12 mouse cellular contexts compared by ENCODE assay signal in the genomic region with DNA sequence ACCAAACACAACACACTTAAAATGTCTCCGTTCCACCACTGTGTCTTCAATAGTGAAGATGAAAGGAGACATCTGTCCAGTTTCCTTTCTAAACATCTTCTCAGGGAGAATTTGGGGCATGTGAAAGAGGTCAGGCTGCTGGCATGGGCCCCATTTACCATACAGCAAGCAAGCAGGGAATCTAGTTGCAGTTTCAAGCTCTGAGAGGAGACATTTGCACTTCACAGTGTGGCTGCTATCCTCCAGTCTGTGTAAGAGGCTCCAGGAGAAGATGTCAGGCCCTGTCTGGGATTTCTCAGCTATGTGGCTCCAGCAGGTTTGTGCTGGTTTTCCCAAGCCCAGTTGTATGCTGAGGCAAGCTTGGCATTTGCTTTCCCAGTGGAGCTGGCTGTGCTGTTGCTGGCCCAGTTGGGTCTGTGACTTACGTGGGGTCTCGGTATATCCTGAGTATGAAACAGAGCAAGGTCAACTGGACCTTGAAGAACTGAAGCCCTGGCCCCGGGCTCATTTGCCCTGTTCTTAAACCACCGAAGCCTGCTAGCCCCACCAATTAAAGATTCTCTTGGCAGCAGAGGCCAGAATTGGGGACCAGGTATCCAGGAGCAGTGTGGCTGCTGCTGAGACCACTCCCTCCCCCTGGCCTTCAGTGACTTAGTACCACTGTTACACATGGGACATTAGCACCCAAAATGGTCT. TPM values are rescaled to one million over a fixed set of nuclear protein-coding genes. Genes with fewer than 3 reads are reported as not detected.
DNase-seq lines count a peak whose midpoint lies in the region; ATAC-seq lines count a peak whose summit lies in the region.
"Had no signal": no experiment of that assay in that cellular context is flagged by ENCODE, and none has a peak within 500 bp of the region (broad histone marks: within the 10 kb centered on the region; RNA-seq: fewer than 3 reads in every experiment).

No protein-coding gene starts in this region.

- H3K9ac ChIP-seq in heart, embryonic 12.5 days = peak overlapping the region; percentile 35
- no peak overlapping the region for H3K9ac ChIP-seq in midbrain, embryonic 13.5 days (replicated peaks)
- H3K9ac ChIP-seq: embryonic facial prominence, embryonic 13.5 days; hindbrain, embryonic 13.5 days; liver, embryonic 14.5 days had no signal

- no peak for DNase-seq in heart, adult 9 months (ENCODE audit: low spot score in 2 of 2)
- DNase-seq in embryonic facial prominence, embryonic 10.5 days (ENCODE audit: low spot score) = no peak
- DNase-seq in kidney, postnatal 10 days = peak; percentile 71
- peak; percentile 42 for DNase-seq in retina, embryonic 14.5 days (ENCODE audit: low spot score)
- DNase-seq in embryo, embryonic 9.5 days (ENCODE audit: extremely low spot score) = no peak
- no peak for DNase-seq in ovary, adult 18-20 months (ENCODE audit: low spot score)

- 44% methylated on average over 5 of the region's 5 CpGs for WGBS in heart, embryonic 12.5 days
- 61% methylated on average over 5 of the region's 5 CpGs for WGBS in embryonic facial prominence, embryonic 10.5 days
- 77% methylated on average over 5 of the region's 5 CpGs for WGBS in midbrain, embryonic 13.5 days

- ATAC-seq in heart, embryonic 12.5 days (ENCODE audit: insufficient number of reproducible peaks, low FRiP score) = no peak
- no peak for ATAC-seq in midbrain, embryonic 13.5 days

- H3K4me1 ChIP-seq in heart, embryonic 12.5 days (replicated peaks) = peaks cover 67% of the 10 kb centered on the region
- peaks cover 66% of the 10 kb centered on the region for H3K4me1 ChIP-seq in embryonic facial prominence, embryonic 10.5 days
- H3K4me1 ChIP-seq in midbrain, embryonic 13.5 days (replicated peaks) = peaks cover 34% of the 10 kb centered on the region

- H3K36me3 ChIP-seq in heart, embryonic 12.5 days = peaks cover 18% of the 10 kb centered on the region
- H3K36me3 ChIP-seq in embryonic facial prominence, embryonic 10.5 days (replicated peaks) = peaks cover 12% of the 10 kb centered on the region
- H3K36me3 ChIP-seq in midbrain, embryonic 13.5 days = peaks cover 4% of the 10 kb centered on the region; the same call in 1 of the 2 replicates
- H3K36me3 ChIP-seq: hindbrain, embryonic 13.5 days had no signal

- no peak overlapping the region for H3K4me2 ChIP-seq in heart, embryonic 12.5 days
- H3K4me2 ChIP-seq in midbrain, embryonic 13.5 days (replicated peaks) = no peak overlapping the region
- H3K4me2 ChIP-seq: embryonic facial prominence, embryonic 13.5 days; hindbrain, embryonic 13.5 days had no signal

- no peaks in the 10 kb centered on the region for H3K9me3 ChIP-seq in heart, embryonic 12.5 days (replicated peaks)
- H3K9me3 ChIP-seq in embryonic facial prominence, embryonic 10.5 days = no peaks in the 10 kb centered on the region
- no peaks in the 10 kb centered on the region for H3K9me3 ChIP-seq in midbrain, embryonic 13.5 days
- H3K9me3 ChIP-seq: embryonic facial prominence, embryonic 13.5 days; hindbrain, embryonic 13.5 days had no signal

- H3K27me3 ChIP-seq in heart, embryonic 12.5 days (replicated peaks) = no peaks in the 10 kb centered on the region
- no peaks in the 10 kb centered on the region for H3K27me3 ChIP-seq in embryonic facial prominence, embryonic 10.5 days (replicated peaks; ENCODE audit: low read depth, poor library complexity, severe bottlenecking)
- no peaks in the 10 kb centered on the region for H3K27me3 ChIP-seq in midbrain, embryonic 13.5 days
- H3K27me3 ChIP-seq: CH12.LX; embryonic facial prominence, embryonic 13.5 days; hindbrain, embryonic 13.5 days had no signal

- peak overlapping the region; percentile 87 for H3K27ac ChIP-seq in heart, embryonic 12.5 days (ENCODE audit: poor library complexity, severe bottlenecking)
- peak overlapping the region; percentile 69 for H3K27ac ChIP-seq in embryonic facial prominence, embryonic 10.5 days (replicated peaks)
- H3K27ac ChIP-seq in midbrain, embryonic 13.5 days = no peak overlapping the region
- H3K27ac ChIP-seq: embryonic facial prominence, embryonic 13.5 days; hindbrain, embryonic 13.5 days; liver, embryonic 14.5 days had no signal

- H3K4me3 ChIP-seq in heart, embryonic 12.5 days = no peak overlapping the region
- H3K4me3 ChIP-seq in embryonic facial prominence, embryonic 10.5 days = no peak overlapping the region
- no peak overlapping the region for H3K4me3 ChIP-seq in midbrain, embryonic 13.5 days (replicated peaks)
- H3K4me3 ChIP-seq: embryonic facial prominence, embryonic 13.5 days; hindbrain, embryonic 13.5 days had no signal

RNA-seq across cellular contexts. Expression of a gene that starts 49.0 kb away (rescaled TPM):
- 30.5 and 33.0 TPM in 2 replicates for polyA plus RNA-seq in heart, embryonic 12.5 days (2016; fragmentation: Nextera tagmentation; extraction: Ambion mirVana)
- 54.6 and 57.0 TPM in 2 replicates for polyA plus RNA-seq in embryonic facial prominence, embryonic 10.5 days (2016; fragmentation: Nextera tagmentation; extraction: Ambion mirVana)
- 29.2 and 30.6 TPM in 2 replicates for polyA plus RNA-seq in midbrain, embryonic 13.5 days (2015; fragmentation: Nextera tagmentation; extraction: Ambion mirVana)

Comparison
In these comparisons a context has a peak if more than half of its experiments do, and no peak if none do; other contexts are left out.
1. DNase-seq: peak in kidney, postnatal 10 days (single experiment) and retina, embryonic 14.5 days (single experiment); none in heart, adult 9 months (0 of 2), embryonic facial prominence, embryonic 10.5 days (single experiment), embryo, embryonic 9.5 days (single experiment) and ovary, adult 18-20 months (single experiment).